Mouse (Mus musculus) left cerebral cortex, postnatal 25 days (tissue): ENCODE data around the gene Btbd35f24. TPM values are rescaled to one million over a fixed set of nuclear protein-coding genes. Genes with fewer than 3 reads are reported as not detected.
"Not testable (repeated sequence)": the region's sequence is repeated elsewhere in the genome, so short reads cannot be mapped to it uniquely, and the experiment has no call there.

Experiments used
- DNase-seq, 2 experiments: peaks; one replicate each; pipeline ENCODE4 v3.0.0; 2022; ENCODE audit warnings: low spot score in 2 of 2, mixed read lengths in 1 of 2
- intact Hi-C: fragments of 180-260 bp; cut with DNase I; formaldehyde crosslinking; loops from one replicate; pipeline ENCODE4 v1.15.1; 2025
- total RNA-seq, 2 experiments: library from RNA; stranded (reverse); gene quantifications; 2 replicates each; pipeline ENCODE4 v1.2.3; 2021

Btbd35f24 gene
- total RNA-seq = not detected

GRCm38 (mm10) chrX:3195727-3196126, at the start of gene Btbd35f24:
TSS of gene Btbd35f24 (minus strand) at chrX:3195827.
- intact Hi-C loops, DNase-seq: not testable (repeated sequence)

Other genes starting within 250 kb of the Btbd35f24 start
- gene Btbd35f23, start 119.0 kb downstream of the Btbd35f24 start, total RNA-seq = not detected
- gene Btbd35f11, start 247.9 kb upstream of the Btbd35f24 start, total RNA-seq = not detected